Mouse (Mus musculus) G1E (cell line): ENCODE measurements around the gene Vps72. TPM values are rescaled to one million over a fixed set of nuclear protein-coding genes. Genes with fewer than 3 reads are reported as not detected.
A peak's percentile ranks its signal among the peaks of the same experiment; 100 is the strongest.
"Not testable (repeated sequence)": the region's sequence is repeated elsewhere in the genome, so short reads cannot be mapped to it uniquely, and the experiment has no call there.

Source experiments
- ATAC-seq: 2 replicates; pipeline ENCODE4 v1.8.0; 2016; ENCODE audit warnings: mild to moderate bottlenecking; ENCODE audit not compliant: insufficient number of reproducible peaks, poor library complexity, low FRiP score, severe bottlenecking; ENCODE audit errors: extremely low read depth
- DNase-seq: peaks from one replicate; pipeline ENCODE4 v3.0.0; 2012; ENCODE audit warnings: low spot score
- H3K27me3 ChIP-seq: 2 replicates; pipeline ENCODE4 v1.6.1; 2012; ENCODE audit warnings: mild to moderate bottlenecking, low read length, inconsistent platforms; ENCODE audit not compliant: insufficient read depth
- H3K36me3 ChIP-seq: replicated peaks from 2 replicates; pipeline ENCODE3; 2012; ENCODE audit warnings: mild to moderate bottlenecking, inconsistent platforms
- H3K4me1 ChIP-seq: 2 replicates; pipeline ENCODE4 v1.6.1; 2012; ENCODE audit warnings: low read depth, low read length, inconsistent platforms, mixed read lengths; ENCODE audit not compliant: insufficient read depth
- H3K4me3 ChIP-seq: 2 replicates; pipeline ENCODE4 v1.5.1; 2012; ENCODE audit warnings: low read depth, mild to moderate bottlenecking, inconsistent platforms, low read length, moderate library complexity, mixed read lengths
- H3K9me3 ChIP-seq: replicated peaks from 2 replicates; pipeline ENCODE4 v1.6.1; 2012; ENCODE audit warnings: inconsistent platforms
- CTCF ChIP-seq: IDR thresholded peaks from 2 replicates; pipeline ENCODE4 v1.5.1; 2012; ENCODE audit warnings: low read depth, low read length, inconsistent platforms, mixed read lengths
- GATA1 ChIP-seq: IDR thresholded peaks from 2 replicates; pipeline ENCODE4 v1.6.1; 2012; ENCODE audit warnings: borderline replicate concordance, low read length, inconsistent platforms, mixed read lengths
- GATA2 ChIP-seq: IDR thresholded peaks from 2 replicates; pipeline ENCODE4 v1.6.1; 2012; ENCODE audit warnings: low read depth, low read length, inconsistent platforms, borderline replicate concordance
- POLR2AphosphoS5 ChIP-seq: IDR thresholded peaks from 2 replicates; pipeline ENCODE4 v1.6.1; 2012; ENCODE audit warnings: low read depth, low read length, inconsistent platforms; ENCODE audit not compliant: insufficient replicate concordance
- TAL1 ChIP-seq: conservative IDR thresholded peaks from 2 replicates; pipeline ENCODE4 v1.6.1; 2012; ENCODE audit warnings: low read depth, low read length, inconsistent platforms, mixed read lengths
- polyA plus RNA-seq: library from polyadenylated mRNA; stranded (reverse); fragments of >175 nt; gene quantifications from 2 replicates; pipeline ENCODE4 v1.2.3, GENCODE M21; 2012
- total RNA-seq, 2 experiments: library from RNA; stranded (forward) in 1 of 2; stranded (reverse) in 1 of 2; fragments of 200-1000 nt in 1 of 2; fragments of >200 nt in 1 of 2; fragmentation: Nextera tagmentation in 1 of 2; gene quantifications; 2 replicates each; pipeline ENCODE4 v1.2.3; 2014 to 2017

The Vps72 gene
- total and polyA plus RNA-seq, 3 experiments, result 120 to 274 (median 146) TPM

- ATAC-seq (no peak), DNase-seq (no peak)
- Histone ChIP-seq H3K9me3 (no peaks in the 10 kb centered on the region), H3K27me3 (no peaks in the 10 kb centered on the region), H3K36me3 (peaks cover 56% of the 10 kb centered on the region), H3K4me1 (peaks cover 2% of the 10 kb centered on the region), H3K4me3 (no peak overlapping the region)
- TF ChIP-seq GATA1 (no peak), POLR2AphosphoS5 (no peak), GATA2 (no peak), TAL1 (no peak), CTCF (no peak)
These were observed 22.8 kb upstream of the Vps72 start for GRCm38 (mm10) chr3:95088071-95088470.

GRCm38 (mm10) chr3:95100854-95101253 is 10.0 kb upstream of the Vps72 start:
- ATAC-seq, result no peak
- Histone ChIP-seq H3K4me1 (peaks cover 31% of the 10 kb centered on the region), H3K27me3 (no peaks in the 10 kb centered on the region), H3K36me3 (peaks cover 74% of the 10 kb centered on the region), H3K9me3 (no peaks in the 10 kb centered on the region), H3K4me3 (no peak overlapping the region)
- TF ChIP-seq TAL1, result no peak
- TF ChIP-seq POLR2AphosphoS5, result no peak
- no peak for DNase-seq

GRCm38 (mm10) chr3:95105121-95105520 is 5.7 kb upstream of the Vps72 start:
- H3K27me3 ChIP-seq, result no peaks in the 10 kb centered on the region
- peaks cover 35% of the 10 kb centered on the region for H3K36me3 ChIP-seq
- H3K9me3 ChIP-seq, result no peaks in the 10 kb centered on the region
- H3K4me3 ChIP-seq, result peak overlapping the region; percentile 81
- DNase-seq, result no peak
- TF ChIP-seq GATA1, result no peak
- TF ChIP-seq CTCF, result no peak
- TF ChIP-seq GATA2, result no peak
- no peak for TF ChIP-seq POLR2AphosphoS5
- no peak for TF ChIP-seq TAL1
- peaks cover 46% of the 10 kb centered on the region for H3K4me1 ChIP-seq
- no peak for ATAC-seq

GRCm38 (mm10) chr3:95105586-95106337 is 5.1 kb upstream of the Vps72 start:
- peak; percentile 33 for DNase-seq
- H3K9me3 ChIP-seq, result no peaks in the 10 kb centered on the region
- H3K36me3 ChIP-seq, result peaks cover 33% of the 10 kb centered on the region
- no peak for TF ChIP-seq GATA2
- TF ChIP-seq GATA1, result no peak
- TF ChIP-seq TAL1, result no peak
- TF ChIP-seq CTCF, result no peak
- TF ChIP-seq POLR2AphosphoS5, result no peak
- peaks cover 49% of the 10 kb centered on the region for H3K4me1 ChIP-seq
- no peaks in the 10 kb centered on the region for H3K27me3 ChIP-seq
- H3K4me3 ChIP-seq, result peak overlapping the region; percentile 81
- no peak for ATAC-seq

GRCm38 (mm10) chr3:95106338-95107117 is 4.3 kb upstream of the Vps72 start, which contains the start of gene Pip5k1a:
Pip5k1a (minus strand) TSS chr3:95106930.
- ATAC-seq (peak; percentile 77), DNase-seq (peak; percentile 89)
- H3K4me3 ChIP-seq, result peak within 1 kb of the TSS; percentile 81
- H3K9me3 ChIP-seq, result no peaks in the 10 kb centered on the region
- H3K27me3 ChIP-seq, result no peaks in the 10 kb centered on the region
- peaks cover 45% of the 10 kb centered on the region for H3K4me1 ChIP-seq
- H3K36me3 ChIP-seq, result peaks cover 25% of the 10 kb centered on the region
- no peak for TF ChIP-seq GATA1
- no peak for TF ChIP-seq POLR2AphosphoS5
- no peak for TF ChIP-seq CTCF
- TF ChIP-seq TAL1, result no peak
- TF ChIP-seq GATA2, result no peak

GRCm38 (mm10) chr3:95107308-95107707 is 3.5 kb upstream of the Vps72 start:
- not testable (repeated sequence) for DNase-seq, H3K27me3 ChIP-seq, ATAC-seq, H3K9me3 ChIP-seq
- Histone ChIP-seq H3K36me3 (peaks cover 18% of the 10 kb centered on the region), H3K4me1 (peaks cover 46% of the 10 kb centered on the region), H3K4me3 (peak overlapping the region; percentile 81; the same call in 1 of the 2 replicates)
